Mouse (Mus musculus): ENCODE measurements around the gene A230050P20Rik.
A peak's percentile ranks its signal among the peaks of the same experiment; 100 is the strongest.

The A230050P20Rik gene

GRCm38 (mm10) chr9:20895382-20895781, 26.9 kb downstream of the A230050P20Rik start:
- no peak for DNase-seq (ENCODE audit: low spot score)

- no peak for DNase-seq (ENCODE audit: low spot score)
These were observed 29.5 kb downstream of the A230050P20Rik start for GRCm38 (mm10) chr9:20897736-20898510.

- DNase-seq (ENCODE audit: low spot score), result peak; percentile 84
These were observed 30.1 kb downstream of the A230050P20Rik start, which contains the start of gene Eif3g for GRCm38 (mm10) chr9:20898511-20899073. Gene Eif3g, minus strand, starts transcription at chr9:20898623.

GRCm38 (mm10) chr9:20901466-20902173, 33.2 kb downstream of the A230050P20Rik start:
- no peak for DNase-seq (ENCODE audit: low spot score)

GRCm38 (mm10) chr9:20902174-20902491, 33.7 kb downstream of the A230050P20Rik start:
- DNase-seq (ENCODE audit: low spot score), result peak; percentile 39

- no peak for DNase-seq (ENCODE audit: low spot score)
These were observed 41.5 kb downstream of the A230050P20Rik start for GRCm38 (mm10) chr9:20909948-20910347.

GRCm38 (mm10) chr9:20916160-20916559, 47.7 kb downstream of the A230050P20Rik start:
- DNase-seq (ENCODE audit: low spot score), result no peak

GRCm38 (mm10) chr9:20923258-20923657, 54.8 kb downstream of the A230050P20Rik start:
- no peak for DNase-seq (ENCODE audit: low spot score)
